Mouse (Mus musculus) G1E-ER4 (cell line): ENCODE measurements around the gene Tmem141. TPM values are rescaled to one million over a fixed set of nuclear protein-coding genes. Genes with fewer than 3 reads are reported as not detected.

Source experiments
- GATA1 ChIP-seq: IDR thresholded peaks from one replicate; pipeline ENCODE4 v1.8.0; 2012; ENCODE audit warnings: low read length, inconsistent platforms
- polyA plus RNA-seq: library from polyadenylated mRNA; stranded (reverse); fragments of >175 nt; gene quantifications from 2 replicates; pipeline ENCODE4 v1.2.3, GENCODE M21; 2012

Tmem141 gene
- polyA plus RNA-seq, 1 experiment, result not detected

- TF ChIP-seq GATA1, result no peak
These were observed 4.2 kb upstream of the Tmem141 start for GRCm38 (mm10) chr2:25625986-25626385.

- no peak for TF ChIP-seq GATA1
These were observed 965 bp downstream of the Tmem141 start for GRCm38 (mm10) chr2:25620852-25621228.

DNA sequence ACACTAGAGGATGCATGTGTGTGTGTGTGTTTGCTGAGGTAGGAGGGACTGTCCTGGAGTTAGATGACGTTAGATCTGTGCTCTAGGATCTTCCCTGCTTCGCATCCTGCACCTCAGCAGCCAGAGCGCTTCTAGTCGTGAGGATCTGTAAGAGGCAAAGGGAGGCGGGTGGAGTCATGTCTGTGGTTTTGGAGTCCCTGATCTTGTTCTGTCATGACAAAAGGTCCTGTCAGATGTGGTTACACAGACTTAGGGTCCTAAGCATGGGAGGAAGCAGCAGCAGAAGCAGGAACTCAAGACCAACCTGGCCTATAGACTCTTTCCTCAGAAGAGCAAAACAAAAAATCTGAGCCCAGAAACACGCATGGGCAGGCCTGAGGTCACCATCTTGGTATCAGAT lies 1.4 kb downstream of the Tmem141 start:
- TF ChIP-seq GATA1, result no peak

DNA sequence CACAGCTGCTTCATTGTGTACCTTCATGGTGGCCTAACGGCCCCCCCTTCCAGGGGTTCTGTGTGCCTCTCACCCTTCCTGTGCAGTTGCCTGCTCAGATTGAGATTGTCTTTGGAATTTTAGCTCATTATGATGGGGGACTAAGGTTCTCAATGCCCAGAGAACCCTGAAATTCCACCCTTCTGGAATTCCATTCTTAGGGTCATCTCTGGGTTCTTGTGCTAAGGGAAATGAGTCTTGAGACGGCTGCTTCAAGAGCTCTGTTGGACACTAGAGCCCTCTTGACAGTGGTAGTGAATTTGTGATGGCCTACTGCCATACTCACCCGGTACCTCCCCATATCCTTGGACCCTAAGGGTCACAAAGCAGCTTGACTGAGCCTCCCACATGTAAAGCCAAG lies 4.2 kb downstream of the Tmem141 start, which contains the start of gene Ccdc183:
Gene Ccdc183 (minus strand): TSS at position 101 of the 400 bp plus-strand sequence.
- no peak for TF ChIP-seq GATA1

- TF ChIP-seq GATA1, result no peak
These were observed 5.4 kb downstream of the Tmem141 start for GRCm38 (mm10) chr2:25616398-25616797.

DNA sequence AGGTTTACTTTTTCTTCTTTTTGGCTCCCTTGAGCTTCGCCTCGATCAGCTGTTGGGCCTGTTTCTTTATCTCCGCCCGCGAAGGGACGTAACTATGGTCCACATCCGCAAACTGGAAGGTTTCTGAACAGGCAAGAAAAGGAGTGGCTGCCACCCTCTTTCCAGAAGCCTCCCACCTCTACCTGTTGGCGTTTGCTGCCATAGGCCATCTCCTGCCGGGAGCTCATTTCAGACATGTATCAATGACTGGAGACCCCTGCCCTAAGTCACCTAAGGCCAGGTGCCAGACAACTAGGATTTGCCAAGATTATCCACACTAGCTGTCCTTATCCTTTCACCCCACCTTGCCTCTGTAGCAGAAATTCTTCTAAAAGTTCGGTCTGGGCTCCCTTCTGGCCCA lies 13.1 kb downstream of the Tmem141 start:
- TF ChIP-seq GATA1, result no peak

DNA sequence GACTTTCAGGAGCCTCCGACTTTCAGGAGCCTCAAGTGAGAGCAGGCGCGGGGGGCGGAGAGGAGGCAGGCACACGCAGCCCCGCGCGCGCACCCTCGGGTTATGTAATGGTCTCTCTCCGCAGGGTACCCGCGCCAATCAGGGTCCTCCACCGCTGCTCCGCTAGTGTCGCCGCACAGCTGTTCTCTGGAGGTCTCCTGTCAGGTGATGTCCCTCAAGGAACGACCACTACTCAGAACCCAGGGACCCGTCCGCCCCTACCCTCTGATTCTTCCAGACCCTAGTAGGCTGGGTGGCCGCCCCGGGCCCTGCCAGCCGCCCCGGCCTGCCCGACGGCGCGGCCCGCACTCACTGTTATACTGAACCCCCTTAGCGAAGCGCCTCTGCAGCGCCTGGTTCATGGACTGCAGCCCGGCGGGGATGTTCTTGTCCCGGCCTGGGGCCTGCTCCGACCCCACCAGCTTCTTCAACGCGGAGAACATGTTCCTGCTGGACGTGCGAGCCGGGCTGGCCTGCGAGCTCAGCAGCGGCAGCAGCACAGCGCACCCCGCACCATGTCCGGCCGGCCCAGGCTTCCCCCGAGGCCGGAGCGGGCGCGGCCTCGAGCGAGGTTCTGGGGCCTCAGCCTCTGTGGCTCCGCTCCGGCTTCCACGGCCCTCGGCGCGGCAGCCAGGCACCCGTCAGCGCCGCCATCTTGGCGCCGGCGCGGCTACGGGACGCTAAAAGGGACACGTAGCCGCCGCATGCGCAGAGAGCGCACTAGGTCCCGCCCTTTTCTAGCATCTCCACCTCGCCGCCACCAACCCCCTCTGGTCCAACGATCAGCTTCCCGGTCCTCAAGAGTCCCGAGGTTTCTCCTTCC lies 13.8 kb downstream of the Tmem141 start, which contains the start of gene Rabl6:
Gene Rabl6 (minus strand): TSS at position 761 of the 862 bp plus-strand sequence.
- TF ChIP-seq GATA1, result no peak

- no peak for TF ChIP-seq GATA1
These were observed 19.3 kb downstream of the Tmem141 start for GRCm38 (mm10) chr2:25602526-25602925.

- no peak for TF ChIP-seq GATA1
These were observed 21.8 kb downstream of the Tmem141 start for GRCm38 (mm10) chr2:25600037-25600436.

GRCm38 (mm10) chr2:25598749-25599148 lies 23.1 kb downstream of the Tmem141 start:
- no peak for TF ChIP-seq GATA1

DNA sequence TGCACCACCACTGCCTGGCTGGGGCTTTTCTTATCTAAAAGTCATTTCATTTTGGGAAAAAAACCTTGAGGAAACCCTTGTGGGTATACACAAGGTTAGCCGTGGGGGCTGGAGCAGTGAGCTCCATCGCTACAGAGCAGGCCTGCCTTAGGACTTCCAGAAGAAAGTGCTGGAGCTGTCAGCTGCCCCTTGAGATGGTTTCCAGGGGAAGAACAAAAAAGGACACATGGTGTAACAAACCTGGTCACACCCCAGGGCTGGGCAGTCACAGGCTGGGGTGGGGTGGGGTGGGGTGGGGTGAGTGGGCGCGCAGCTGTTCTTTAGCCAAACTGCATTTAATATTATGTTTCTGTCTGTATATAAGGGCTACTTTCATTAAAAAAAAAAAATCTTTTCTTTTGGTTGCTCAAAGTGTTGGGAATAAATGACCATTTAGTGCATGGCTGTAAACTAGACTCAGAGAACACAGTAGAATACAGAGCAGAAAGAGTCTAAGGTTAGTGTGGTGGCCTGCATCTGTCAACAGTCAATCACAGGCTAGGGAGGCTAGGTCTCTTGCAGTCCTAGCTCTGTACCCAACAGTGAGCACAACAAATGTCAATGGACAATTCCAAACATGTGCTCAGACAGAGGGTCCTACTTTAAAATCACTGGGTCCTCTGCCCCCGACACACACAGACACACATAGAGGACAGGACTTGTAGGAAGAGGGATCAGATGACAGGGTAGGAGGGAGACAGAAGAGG lies 24.9 kb downstream of the Tmem141 start:
- no peak for TF ChIP-seq GATA1

DNA sequence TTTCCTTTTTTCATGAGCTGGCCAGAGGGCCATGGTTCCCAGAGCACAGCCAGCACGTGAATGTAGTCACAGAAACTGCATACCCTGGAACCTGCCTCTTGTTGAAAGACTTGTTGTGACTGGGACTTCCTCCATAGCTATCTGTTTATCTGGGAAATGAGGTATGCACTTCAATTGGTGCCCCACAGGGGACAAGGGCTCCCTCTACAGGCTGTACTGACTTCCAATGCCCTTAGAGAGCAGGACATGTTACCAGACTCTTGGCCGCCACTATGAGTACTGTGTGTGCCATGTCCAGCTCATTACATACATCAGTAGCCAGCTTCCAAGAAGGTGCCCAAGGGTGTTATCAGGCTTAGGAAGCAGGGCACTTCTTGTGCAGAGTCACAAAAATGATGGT lies 29.9 kb downstream of the Tmem141 start:
- no peak for TF ChIP-seq GATA1

- TF ChIP-seq GATA1, result no peak
These were observed 33.4 kb downstream of the Tmem141 start for GRCm38 (mm10) chr2:25588227-25588907.

GRCm38 (mm10) chr2:25587290-25587689 lies 34.5 kb downstream of the Tmem141 start:
- TF ChIP-seq GATA1, result no peak

DNA sequence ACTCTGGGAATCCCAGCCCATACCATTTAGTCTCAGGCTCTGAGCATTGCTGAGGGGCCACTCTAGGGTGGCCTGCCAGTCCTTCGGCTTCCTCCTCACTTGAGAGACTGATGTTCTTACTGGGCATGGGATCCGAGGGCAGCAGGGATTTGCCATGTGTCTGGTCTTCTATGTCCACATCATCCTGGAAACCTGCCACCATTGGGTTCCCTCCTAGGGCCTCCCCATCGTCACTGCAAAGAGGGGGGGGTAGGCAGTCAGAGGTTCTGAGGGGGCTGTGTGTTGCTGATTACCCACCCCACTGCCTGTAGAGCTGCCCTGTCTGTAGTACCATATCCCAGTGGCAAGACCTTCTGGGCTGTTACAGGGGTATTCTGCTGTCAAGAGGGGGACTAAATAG lies 36.2 kb downstream of the Tmem141 start:
- TF ChIP-seq GATA1, result no peak

DNA sequence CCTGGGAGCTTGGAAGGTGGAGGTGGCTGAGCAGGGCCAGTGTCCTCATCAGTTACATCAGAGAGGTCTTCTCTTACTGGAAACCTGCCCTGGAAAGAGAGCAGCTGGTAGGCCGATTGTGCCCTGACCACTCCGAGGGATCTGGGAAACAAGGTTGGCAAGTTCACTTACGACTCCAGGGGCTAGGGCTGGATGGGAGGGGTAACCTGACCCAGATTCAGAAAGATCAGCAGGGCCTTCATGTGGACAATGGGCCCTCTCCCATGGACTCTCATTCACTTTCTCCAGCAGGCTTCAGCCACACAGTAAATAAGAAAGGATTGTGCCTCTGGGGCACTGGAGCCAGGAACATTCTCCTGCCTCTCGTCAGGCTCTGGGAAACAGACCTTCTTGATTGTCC lies 36.9 kb downstream of the Tmem141 start:
- no peak for TF ChIP-seq GATA1
